Mouse (Mus musculus) liver, adult (tissue): ENCODE measurements around the gene Zfyve27.

Experiments
- GATA4 ChIP-seq: IDR thresholded peaks from 2 replicates; pipeline ENCODE4 v1.6.1; 2014; ENCODE audit warnings: mild to moderate bottlenecking, low read length; ENCODE audit not compliant: insufficient replicate concordance

Gene Zfyve27

GRCm38 (mm10) chr19:42157493-42158237 is 6.1 kb upstream of the Zfyve27 start:
- no peak for TF ChIP-seq GATA4

GRCm38 (mm10) chr19:42158246-42159017 is 5.3 kb upstream of the Zfyve27 start:
- TF ChIP-seq GATA4: no peak

DNA sequence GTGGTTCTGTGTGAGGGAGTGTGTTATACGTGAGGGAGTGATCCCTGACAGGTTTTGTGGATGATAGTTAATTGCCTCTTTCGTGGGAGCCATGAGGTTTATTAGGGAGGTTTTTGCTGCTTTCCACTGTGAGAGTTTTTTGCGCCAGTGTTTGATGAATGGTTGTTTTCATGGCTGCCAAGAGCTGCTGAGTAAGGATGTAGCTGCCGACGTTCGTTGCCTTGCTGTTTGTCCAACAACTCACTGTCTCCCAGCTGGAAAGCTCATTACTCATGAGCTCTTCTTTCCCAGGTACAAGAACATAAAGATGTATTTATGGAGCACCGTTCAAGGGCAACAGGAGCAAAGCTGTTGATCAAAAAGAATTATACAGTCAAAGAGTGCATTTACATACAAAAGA is 437 bp downstream of the Zfyve27 start:
- no peak for TF ChIP-seq GATA4

DNA sequence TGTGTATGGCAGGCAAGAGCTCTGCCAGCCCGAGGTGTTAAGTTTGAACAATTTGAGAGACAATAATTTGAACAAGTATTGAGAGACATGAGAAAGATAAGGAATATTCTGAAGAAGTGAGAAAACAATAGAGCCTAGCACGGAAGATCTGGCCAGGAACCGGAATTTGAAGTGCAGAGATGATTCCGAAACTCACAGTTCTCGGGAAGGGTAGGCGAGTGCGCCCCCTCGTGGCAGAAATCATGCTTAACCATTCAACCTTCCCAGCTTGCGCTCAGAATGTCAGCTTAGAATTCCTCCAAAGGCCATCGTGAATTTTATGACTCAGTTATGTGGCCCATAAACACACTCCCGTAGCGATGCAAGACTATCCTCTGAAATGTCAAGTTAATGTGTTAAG is 2.4 kb downstream of the Zfyve27 start:
- TF ChIP-seq GATA4: no peak

- no peak for TF ChIP-seq GATA4
These were observed 3.0 kb downstream of the Zfyve27 start for GRCm38 (mm10) chr19:42166766-42167165.

DNA sequence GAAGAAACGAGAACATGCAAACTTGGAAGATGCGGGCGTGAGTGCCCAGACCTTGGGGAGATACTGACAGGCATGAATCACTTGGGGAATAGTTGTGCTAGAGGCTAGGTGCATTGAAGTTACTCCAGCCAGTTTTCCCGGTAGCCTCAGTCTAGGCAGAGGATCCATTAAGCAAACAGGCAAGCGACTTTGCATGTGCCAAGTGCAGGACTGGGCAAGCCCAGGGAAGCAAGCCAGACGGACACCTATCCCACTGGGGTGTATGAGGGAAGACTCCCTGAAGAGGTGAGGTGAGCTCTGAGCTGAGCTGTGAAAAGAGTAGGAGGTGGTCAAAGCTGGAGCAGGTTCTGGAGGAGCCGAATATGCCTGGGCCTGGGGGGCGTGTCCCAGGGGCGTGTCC is 3.7 kb downstream of the Zfyve27 start:
- TF ChIP-seq GATA4: no peak

DNA sequence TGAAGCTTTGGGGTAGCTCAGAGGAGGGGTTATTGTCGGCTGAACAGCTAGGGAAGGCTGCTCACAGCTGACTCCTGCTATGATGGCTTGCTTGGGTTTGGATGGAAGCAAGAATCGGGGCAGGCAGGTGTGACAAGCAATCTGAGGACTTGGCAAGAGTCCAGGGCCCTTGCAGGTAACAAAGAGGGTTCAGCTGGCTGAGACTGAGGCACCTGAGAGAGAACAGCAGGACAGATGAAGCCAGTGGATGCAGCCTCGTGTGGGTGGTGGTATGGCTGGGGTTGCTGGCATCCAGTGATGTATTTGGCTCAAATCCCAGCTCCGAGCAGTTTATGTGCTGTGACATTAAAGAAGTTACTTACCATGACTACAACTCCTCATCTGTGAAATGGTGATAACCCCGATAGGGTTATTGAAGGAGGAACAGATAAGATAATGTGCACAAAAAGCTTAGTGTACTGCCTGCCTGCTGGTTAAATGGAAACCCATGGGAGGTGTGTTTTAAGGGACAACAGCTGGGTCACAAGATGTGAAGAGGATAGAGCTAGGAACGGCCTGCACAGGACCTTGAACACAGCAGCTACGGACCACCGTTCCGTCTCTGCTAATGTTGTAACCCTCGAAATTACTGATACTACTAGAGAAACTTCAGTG is 5.7 kb downstream of the Zfyve27 start:
- no peak for TF ChIP-seq GATA4

DNA sequence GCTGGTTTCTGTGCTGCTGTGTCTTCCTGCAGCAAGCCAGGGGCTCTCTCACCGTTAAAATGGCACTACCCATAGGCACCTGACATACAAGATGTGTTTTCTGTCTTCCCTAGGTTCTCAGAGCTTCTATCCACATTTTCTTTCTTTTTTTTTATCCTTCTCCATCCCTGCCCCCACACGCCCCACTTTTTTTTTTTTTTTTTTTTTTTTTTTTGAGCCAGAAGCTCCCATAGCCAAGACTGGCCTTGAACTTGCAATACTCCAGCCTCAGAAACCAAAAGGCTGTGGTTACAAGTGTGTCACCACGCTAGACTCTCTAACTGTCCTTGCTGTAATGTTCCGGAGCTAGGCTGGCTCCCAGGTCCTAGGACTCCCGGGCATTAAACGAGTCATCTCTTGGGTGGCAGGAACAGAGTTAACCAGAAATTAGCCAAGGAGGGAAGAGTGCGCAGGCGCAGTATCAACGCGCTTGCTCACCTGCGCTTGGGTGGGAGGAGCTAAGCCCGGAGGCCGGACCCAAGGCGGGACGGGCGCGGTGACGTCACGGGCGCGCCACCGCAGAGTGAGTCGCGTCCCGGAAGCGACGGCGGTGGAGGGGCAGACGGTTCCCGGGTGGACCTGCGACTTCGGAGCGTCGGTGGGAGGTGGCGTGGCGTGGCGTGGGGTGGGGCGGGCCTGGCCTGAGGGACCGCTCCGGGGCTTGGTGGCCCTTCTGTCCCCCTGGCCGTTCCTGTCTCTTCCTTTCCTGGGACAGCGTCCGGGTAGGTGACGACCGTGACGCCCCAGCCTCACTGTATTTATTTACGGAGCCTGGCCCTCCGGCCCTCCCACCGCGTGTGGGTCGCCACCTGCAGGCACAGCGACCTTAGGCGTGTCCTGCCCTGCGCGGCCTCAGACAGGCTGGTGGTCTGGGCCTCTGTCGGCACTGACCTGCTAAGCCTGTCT is 6.5 kb downstream of the Zfyve27 start:
- TF ChIP-seq GATA4: no peak; the same call in 1 of the 2 replicates

DNA sequence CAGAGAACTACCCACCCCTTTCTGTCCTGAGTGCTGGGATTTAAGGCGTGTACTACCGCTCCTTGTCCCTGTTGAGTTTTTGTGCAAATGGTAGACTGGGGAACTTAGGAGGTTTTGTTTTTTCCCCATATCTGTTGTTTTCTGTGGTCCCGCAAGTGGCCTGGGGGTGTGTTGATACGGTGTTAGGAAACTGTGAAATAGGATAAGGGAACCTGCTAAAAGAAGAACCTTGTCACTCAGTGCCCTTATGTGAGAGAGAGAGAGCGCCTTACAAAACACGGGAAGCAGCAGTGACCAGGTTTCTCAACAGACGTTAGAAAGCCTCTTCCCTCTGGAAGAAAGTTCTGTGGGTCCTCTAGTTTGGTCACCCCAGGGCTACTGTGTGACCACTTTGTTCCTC is 13.1 kb downstream of the Zfyve27 start:
- no peak for TF ChIP-seq GATA4

DNA sequence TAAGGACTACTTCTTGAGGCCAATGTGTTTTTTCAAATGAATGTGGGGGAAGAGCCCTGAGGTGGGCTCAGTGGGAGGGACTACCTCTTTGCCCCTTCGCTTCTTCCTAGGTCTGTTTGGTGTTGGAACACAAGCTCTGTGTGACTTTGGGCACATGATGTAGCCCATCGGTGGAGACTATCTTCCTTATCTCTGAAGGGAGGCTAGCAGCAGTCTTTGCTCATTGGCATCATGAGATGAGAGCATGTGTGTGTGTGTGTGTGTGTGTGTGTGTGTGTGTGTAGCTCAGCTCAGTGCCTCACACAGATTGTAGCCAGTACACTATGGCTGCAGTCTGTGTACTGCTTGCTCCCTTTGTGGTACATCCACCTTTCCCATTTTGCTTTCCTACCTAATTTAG is 13.7 kb downstream of the Zfyve27 start:
- TF ChIP-seq GATA4: no peak

DNA sequence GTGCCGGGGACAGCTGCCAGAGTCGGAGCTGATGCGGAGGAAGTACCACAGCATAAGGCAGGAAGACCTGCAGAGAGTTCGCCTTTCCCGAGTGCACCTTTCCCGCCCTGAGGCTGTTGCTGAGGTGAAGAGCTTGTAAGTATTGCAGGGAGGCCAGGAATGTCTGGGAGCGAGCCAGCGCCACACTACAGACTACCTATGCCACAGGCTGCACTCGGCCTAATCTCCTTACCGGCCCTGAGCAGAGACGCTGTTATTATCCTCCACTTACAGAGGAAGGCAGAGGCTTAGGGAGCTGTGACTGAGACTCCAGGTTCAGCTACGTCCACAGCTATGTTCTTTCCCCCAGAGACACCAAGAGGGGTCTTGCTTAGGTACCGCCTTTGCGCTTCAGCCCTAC is 15.6 kb downstream of the Zfyve27 start:
- TF ChIP-seq GATA4: no peak

DNA sequence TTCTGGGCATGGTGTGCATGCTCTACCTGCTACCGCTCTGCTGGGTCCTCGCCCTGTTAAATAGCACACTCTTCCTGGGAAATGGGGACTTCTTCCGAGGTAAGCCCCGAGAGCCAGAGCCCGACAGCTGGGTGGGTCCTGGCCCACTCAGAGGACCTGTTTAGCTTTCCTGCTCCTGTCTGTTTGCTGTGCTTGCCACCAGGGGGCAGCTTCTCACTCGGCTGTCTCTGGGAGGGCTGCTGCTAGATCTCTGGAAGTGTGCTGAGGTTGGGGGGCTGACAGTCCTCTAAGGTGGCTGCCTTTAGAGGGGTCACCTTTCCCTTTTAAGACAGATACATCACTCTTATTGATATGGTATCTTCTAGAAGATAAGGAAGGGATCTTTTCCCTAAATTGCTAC is 18.9 kb downstream of the Zfyve27 start:
- no peak for TF ChIP-seq GATA4

DNA sequence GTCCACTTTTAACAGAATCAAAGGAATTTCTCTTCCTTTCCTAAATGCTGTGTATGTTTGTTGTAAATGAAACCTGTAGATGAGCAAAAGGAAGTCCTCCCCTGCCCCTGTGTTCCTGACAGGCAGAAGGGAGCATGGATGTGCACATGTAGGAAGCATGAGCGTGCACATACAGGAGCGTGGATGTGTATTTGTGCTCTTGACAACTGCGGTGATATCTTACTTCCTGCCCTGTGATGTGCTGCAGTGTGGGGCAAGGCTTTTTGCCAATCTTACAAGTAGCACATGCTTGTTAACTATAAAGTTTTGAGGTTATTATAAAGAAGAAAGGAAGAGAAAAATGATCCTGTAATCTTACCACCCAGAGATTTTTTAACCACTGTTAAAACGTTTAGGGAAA is 26.0 kb downstream of the Zfyve27 start:
- no peak for TF ChIP-seq GATA4

DNA sequence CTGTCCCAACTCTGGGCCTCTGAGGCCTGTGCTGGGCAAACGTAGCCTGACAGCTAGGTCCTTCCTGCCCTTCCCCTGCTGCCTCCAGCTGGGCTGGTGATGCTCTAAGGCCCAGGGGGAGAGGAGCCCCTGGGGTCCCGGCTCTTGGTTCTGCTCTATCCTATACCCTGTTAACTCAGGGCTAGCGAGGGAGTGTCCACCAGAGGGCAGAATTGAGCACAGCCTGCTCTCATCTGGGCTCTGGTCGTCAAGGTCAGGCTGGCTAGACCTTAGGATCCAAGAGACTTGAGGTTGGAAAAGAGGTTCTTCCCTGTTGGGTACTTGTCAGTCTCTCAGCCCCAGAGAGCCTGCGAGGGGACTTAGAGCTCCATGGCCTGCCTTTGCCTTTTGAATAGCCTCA is 26.7 kb downstream of the Zfyve27 start:
- TF ChIP-seq GATA4: no peak

- TF ChIP-seq GATA4: no peak
These were observed 29.6 kb downstream of the Zfyve27 start for GRCm38 (mm10) chr19:42193311-42193710.

DNA sequence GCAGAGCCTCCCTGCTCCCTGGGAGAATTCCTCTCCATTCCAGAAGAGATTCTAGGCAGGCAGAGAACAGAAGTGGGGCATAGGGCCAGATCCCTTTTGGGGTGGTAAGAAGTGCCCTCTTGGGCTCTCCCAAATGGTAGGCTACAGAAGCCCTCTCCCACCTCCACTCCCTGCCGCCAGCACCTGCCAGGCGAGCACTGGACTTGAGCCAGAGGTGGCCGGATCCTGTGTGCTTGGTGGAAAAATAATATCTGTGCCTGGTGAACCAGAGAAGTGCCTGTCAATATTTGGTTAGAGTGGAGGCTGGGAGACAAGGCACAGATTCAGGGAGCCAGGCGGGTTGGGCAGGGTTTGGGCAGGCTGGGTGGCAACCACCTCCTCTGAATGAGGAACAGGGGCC is 32.6 kb downstream of the Zfyve27 start:
- TF ChIP-seq GATA4: no peak

GRCm38 (mm10) chr19:42197066-42197465 is 33.3 kb downstream of the Zfyve27 start:
- no peak for TF ChIP-seq GATA4
